Mouse (Mus musculus) G1E (cell line): ENCODE data around the gene Vmn2r13.

Experiments used
- CTCF ChIP-seq: IDR thresholded peaks from 2 replicates; pipeline ENCODE4 v1.5.1; 2012; ENCODE audit warnings: low read depth, low read length, inconsistent platforms, mixed read lengths
- GATA1 ChIP-seq: IDR thresholded peaks from 2 replicates; pipeline ENCODE4 v1.6.1; 2012; ENCODE audit warnings: borderline replicate concordance, low read length, inconsistent platforms, mixed read lengths
- TAL1 ChIP-seq: conservative IDR thresholded peaks from 2 replicates; pipeline ENCODE4 v1.6.1; 2012; ENCODE audit warnings: low read depth, low read length, inconsistent platforms, mixed read lengths

DNA sequence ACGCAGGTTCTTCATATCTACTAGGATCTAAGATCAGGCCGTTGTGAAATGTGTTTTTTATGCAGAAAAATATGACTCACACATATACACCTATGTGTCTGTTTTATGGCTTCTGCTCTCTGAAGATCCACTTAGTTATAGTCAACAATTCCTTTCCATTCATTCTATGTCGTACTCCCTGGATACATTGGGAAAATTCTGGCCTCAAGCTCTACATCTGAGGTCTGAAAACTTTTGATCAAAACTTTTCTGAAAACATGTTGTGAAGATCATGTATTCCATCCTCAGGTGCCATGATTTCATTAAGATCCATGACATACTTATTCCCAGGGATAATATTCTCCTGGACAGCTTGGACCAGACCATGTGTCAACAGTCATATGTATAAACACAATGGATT, 32.6 kb upstream of the Vmn2r13 start, which contains the start of gene Vmn2r14:
- TF ChIP-seq CTCF: no peak
- TF ChIP-seq GATA1: no peak
- TF ChIP-seq TAL1: no peak
